Mouse (Mus musculus) midbrain, embryonic 15.5 days (tissue): ENCODE results near the gene Gga1. TPM values are rescaled to one million over a fixed set of nuclear protein-coding genes. Genes with fewer than 3 reads are reported as not detected.

Experiments used
- ATAC-seq: fragments of 200-750 bp; cut with Nextera tagmentation; replicated peaks from 2 replicates; pipeline ENCODE4 v1.8.0; 2017; ENCODE audit warnings: moderate TSS enrichment
- H3K27ac ChIP-seq: fragments of 300-500 bp; sonication (generic); 2 replicates; pipeline ENCODE4 v1.5.1; 2015; ENCODE audit warnings: mild to moderate bottlenecking, inconsistent platforms
- H3K27me3 ChIP-seq: fragments of 300-500 bp; sonication (generic); replicated peaks from 2 replicates; pipeline ENCODE4 v1.6.1; 2015; ENCODE audit warnings: inconsistent platforms
- H3K36me3 ChIP-seq: fragments of 300-500 bp; sonication (generic); replicated peaks from 2 replicates; pipeline ENCODE4 v1.6.1; 2015; ENCODE audit warnings: inconsistent platforms
- H3K4me1 ChIP-seq: fragments of 300-500 bp; sonication (generic); 2 replicates; pipeline ENCODE4 v1.6.1; 2015; ENCODE audit warnings: inconsistent platforms
- H3K4me2 ChIP-seq: fragments of 300-500 bp; sonication (generic); 2 replicates; pipeline ENCODE4 v1.6.1; 2015; ENCODE audit warnings: inconsistent platforms, mild to moderate bottlenecking, moderate library complexity
- H3K4me3 ChIP-seq: fragments of 300-500 bp; sonication (generic); 2 replicates; pipeline ENCODE4 v1.5.1; 2015; ENCODE audit warnings: mild to moderate bottlenecking, inconsistent platforms
- H3K9ac ChIP-seq: fragments of 300-500 bp; sonication (generic); 2 replicates; pipeline ENCODE4 v1.6.1; 2015; ENCODE audit warnings: mild to moderate bottlenecking, inconsistent platforms
- H3K9me3 ChIP-seq: fragments of 300-500 bp; sonication (generic); 2 replicates; pipeline ENCODE4 v1.6.1; 2016; ENCODE audit warnings: inconsistent platforms
- WGBS: fragments of 180-500 bp; shearing (Covaris S2); methylation state at CpG from one replicate; pipeline ENCODE4 v1.1.7; 2015; ENCODE audit warnings: mixed read lengths; 5-methylcytosine and 5-hydroxymethylcytosine counted together
- polyA plus RNA-seq: library from polyadenylated mRNA; unstranded; fragments of >200 nt; fragmentation: Nextera tagmentation; extraction: Ambion mirVana; gene quantifications from 2 replicates; pipeline ENCODE4 v1.2.1, GENCODE M21; 2015

Gga1 gene
- polyA plus RNA-seq: 50.7 and 50.8 TPM in 2 replicates

- Histone ChIP-seq H3K27me3 (no peaks in the 10 kb centered on the region), H3K9me3 (no peaks in the 10 kb centered on the region), H3K4me1 (peaks cover 30% of the 10 kb centered on the region), H3K9ac (peak within 1 kb of the TSS; percentile 77), H3K36me3 (peaks cover 4% of the 10 kb centered on the region; the same call in 1 of the 2 replicates), H3K4me2 (peak within 1 kb of the TSS; percentile 83), H3K27ac (peak within 1 kb of the TSS; percentile 99), H3K4me3 (peak within 1 kb of the TSS; percentile 80)
- ATAC-seq: peak; percentile 88
- WGBS: under 1% methylated on average over 84 of the region's 95 CpGs
Measured at GRCm38 (mm10) chr15:78876991-78877809, at the start of gene Gga1. TSS of gene Gga1 (plus strand) at chr15:78877190.

GRCm38 (mm10) chr15:78828315-78828714 lies 48.7 kb upstream of the Gga1 start:
- no peak overlapping the region for H3K4me3 ChIP-seq
- peaks cover 15% of the 10 kb centered on the region; the same call in 1 of the 2 replicates for H3K4me1 ChIP-seq
- H3K4me2 ChIP-seq: no peak overlapping the region
- no peaks in the 10 kb centered on the region for H3K9me3 ChIP-seq
- no peaks in the 10 kb centered on the region for H3K36me3 ChIP-seq
- no peak for ATAC-seq
- H3K27me3 ChIP-seq: no peaks in the 10 kb centered on the region
- WGBS: 26% methylated on average over 5 of the region's 5 CpGs
- H3K27ac ChIP-seq: no peak overlapping the region
- H3K9ac ChIP-seq: no peak overlapping the region

DNA sequence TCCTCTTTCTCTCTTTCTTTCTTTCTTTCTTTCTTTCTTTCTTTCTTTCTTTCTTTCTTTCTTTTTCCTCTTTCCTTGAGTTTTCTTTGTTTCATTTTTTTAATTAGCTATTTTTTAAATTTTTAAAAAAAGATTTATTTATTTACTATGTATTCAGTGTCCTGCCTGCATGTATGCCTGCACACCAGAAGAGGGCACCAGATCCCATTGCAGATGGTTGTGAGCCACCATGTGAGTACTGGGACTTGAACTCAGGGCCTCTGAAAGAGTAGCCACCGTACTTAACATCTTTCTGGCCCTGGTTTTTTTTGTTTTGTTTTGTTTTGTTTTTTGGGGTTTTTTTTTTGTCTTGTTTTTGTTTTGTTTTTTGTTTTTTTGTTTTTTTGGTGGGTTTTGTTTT lies 47.4 kb upstream of the Gga1 start:
- Histone ChIP-seq H3K27me3 (no peaks in the 10 kb centered on the region), H3K4me3 (no peak overlapping the region), H3K4me2 (no peak overlapping the region), H3K27ac (no peak overlapping the region), H3K9ac (no peak overlapping the region), H3K4me1 (peaks cover 18% of the 10 kb centered on the region; the same call in 1 of the 2 replicates), H3K9me3 (no peaks in the 10 kb centered on the region), H3K36me3 (no peaks in the 10 kb centered on the region)
- no peak for ATAC-seq
- 88% methylated on average over 1 of the region's 1 CpGs for WGBS

DNA sequence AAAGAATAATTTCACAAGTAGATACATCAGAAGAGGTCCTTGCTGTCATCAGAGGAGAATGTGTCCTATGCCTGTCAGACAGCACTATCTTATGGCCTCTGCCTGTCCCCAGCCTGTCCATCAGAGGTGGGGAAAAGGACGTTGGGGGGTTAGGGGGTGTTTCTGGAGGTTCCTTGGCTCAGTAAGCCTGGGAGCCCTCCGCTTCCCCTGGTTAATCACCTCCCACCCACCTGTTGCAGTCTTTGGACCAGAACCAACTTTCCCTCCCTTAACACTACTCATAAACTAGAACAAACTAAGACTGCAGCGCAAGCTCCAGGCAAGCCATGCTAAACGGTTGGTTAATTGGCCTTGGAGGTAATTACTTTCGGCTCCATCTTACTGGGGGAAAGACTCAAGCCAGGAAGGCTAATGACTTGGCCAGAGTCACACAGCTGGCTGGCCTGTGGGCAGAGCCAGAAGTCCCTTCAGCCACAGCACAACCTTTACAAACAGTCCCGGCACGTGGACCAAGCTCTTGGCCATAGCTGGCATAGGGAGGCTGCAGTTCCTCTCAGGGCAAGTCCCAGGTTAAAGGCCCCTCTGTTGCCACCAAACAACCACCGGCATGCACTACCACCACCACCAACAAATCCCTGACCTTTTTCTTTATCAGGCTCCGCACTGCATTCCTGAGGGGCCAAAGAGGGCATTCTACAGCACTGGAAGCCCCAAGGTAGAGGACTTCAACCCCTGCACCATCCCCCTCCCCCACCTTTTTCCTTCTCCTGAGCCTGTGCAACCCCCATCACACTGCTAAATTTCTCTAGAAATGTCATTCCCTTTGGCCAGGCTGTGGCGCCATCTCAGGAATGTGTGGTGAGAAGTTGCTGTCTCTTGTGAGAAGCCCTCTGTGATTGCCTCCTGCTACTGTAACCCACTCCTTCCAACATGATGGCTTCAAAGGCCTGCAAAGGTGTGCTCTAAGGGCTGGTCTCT lies 46.0 kb upstream of the Gga1 start:
- 78% methylated on average over 10 of the region's 10 CpGs for WGBS
- Histone ChIP-seq H3K36me3 (no peaks in the 10 kb centered on the region), H3K9me3 (no peaks in the 10 kb centered on the region), H3K4me3 (no peak overlapping the region), H3K27me3 (no peaks in the 10 kb centered on the region), H3K9ac (no peak overlapping the region), H3K4me1 (peaks cover 26% of the 10 kb centered on the region), H3K27ac (no peak overlapping the region), H3K4me2 (no peak overlapping the region)
- no peak for ATAC-seq

GRCm38 (mm10) chr15:78831720-78832657 lies 45.0 kb upstream of the Gga1 start:
- no peaks in the 10 kb centered on the region for H3K27me3 ChIP-seq
- H3K9me3 ChIP-seq: no peaks in the 10 kb centered on the region
- H3K4me3 ChIP-seq: no peak overlapping the region
- ATAC-seq: 0 out of 2 replicates have a peak, but pooled peaks have one; percentile 8
- no peak overlapping the region for H3K9ac ChIP-seq
- no peaks in the 10 kb centered on the region for H3K36me3 ChIP-seq
- peaks cover 26% of the 10 kb centered on the region for H3K4me1 ChIP-seq
- WGBS: 56% methylated on average over 18 of the region's 19 CpGs
- H3K27ac ChIP-seq: peak overlapping the region; percentile 69
- H3K4me2 ChIP-seq: no peak overlapping the region

DNA sequence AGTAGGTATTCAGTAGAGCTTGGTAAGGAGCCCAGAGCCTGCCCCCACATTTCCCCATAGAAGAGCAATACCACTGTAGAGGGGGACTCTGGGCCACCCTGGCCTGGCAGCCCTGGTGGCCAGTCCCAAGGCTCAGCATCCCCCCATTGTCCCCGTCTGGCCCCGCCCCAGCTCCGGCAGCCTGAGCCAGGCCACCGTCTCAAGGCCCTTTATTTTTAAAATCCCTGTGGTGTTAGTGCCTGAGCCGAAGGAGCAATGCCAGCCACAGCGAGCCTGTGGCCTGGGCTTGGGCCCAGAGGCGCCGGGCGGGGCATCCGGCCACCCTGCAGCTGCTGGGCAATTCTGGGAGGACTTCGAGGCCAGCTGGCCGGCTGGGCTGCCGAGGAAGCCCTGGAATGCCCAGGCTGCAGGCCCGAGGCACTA lies 44.3 kb upstream of the Gga1 start:
- H3K36me3 ChIP-seq: no peaks in the 10 kb centered on the region
- H3K27me3 ChIP-seq: no peaks in the 10 kb centered on the region
- no peak overlapping the region for H3K4me3 ChIP-seq
- H3K27ac ChIP-seq: peak overlapping the region; percentile 69
- H3K9me3 ChIP-seq: no peaks in the 10 kb centered on the region
- H3K4me2 ChIP-seq: no peak overlapping the region
- 8% methylated on average over 14 of the region's 14 CpGs for WGBS
- ATAC-seq: peak; percentile 66
- no peak overlapping the region for H3K9ac ChIP-seq
- H3K4me1 ChIP-seq: peaks cover 26% of the 10 kb centered on the region

- no peak overlapping the region for H3K9ac ChIP-seq
- no peak for ATAC-seq
- WGBS: 91% methylated on average over 3 of the region's 3 CpGs
- H3K4me1 ChIP-seq: peaks cover 18% of the 10 kb centered on the region
- H3K4me2 ChIP-seq: no peak overlapping the region
- H3K9me3 ChIP-seq: no peaks in the 10 kb centered on the region
- no peak overlapping the region for H3K4me3 ChIP-seq
- no peak overlapping the region for H3K27ac ChIP-seq
- no peaks in the 10 kb centered on the region for H3K27me3 ChIP-seq
- H3K36me3 ChIP-seq: no peaks in the 10 kb centered on the region
Measured at GRCm38 (mm10) chr15:78833582-78833981, 43.4 kb upstream of the Gga1 start.

DNA sequence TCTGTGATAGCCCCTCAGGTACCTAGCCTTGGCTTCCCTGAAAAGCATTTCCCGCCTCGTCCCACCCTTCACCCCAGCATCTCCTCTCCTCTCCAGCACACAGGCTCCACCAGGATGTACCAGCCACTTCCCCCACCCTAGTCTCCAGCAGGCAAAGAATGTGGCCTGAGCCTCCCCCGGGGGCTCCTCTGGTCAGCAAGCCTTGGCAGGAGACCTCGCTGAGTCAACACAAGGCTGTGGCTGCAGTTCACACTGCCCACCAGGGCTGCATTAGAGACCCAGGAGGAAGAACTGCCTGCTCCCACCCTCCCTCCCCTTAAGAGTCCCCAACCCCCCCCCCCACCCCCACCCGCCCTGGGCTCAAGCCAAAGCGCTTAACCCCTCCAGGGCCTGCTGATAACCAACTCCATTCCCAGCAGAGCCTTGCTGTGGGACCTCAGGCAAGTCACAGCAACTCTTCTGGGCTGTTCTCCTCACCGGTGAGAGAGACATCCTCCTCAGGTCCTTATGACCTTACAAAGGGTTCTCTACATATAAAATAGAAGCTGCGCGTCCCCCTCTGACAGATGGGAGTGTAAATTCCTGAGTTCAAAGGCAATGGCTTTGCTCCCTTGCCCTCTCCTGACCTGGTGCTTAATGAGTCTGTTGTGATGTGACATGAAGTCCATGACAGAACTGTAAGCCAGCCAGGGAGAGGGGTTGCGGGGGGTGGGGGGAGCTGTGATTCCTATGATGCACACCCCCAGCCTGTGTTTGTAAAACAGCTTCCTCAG lies 42.6 kb upstream of the Gga1 start:
- peak overlapping the region; percentile 58 for H3K27ac ChIP-seq
- H3K4me1 ChIP-seq: peaks cover 21% of the 10 kb centered on the region
- no peak overlapping the region for H3K9ac ChIP-seq
- no peak overlapping the region for H3K4me2 ChIP-seq
- no peak for ATAC-seq
- H3K27me3 ChIP-seq: no peaks in the 10 kb centered on the region
- no peaks in the 10 kb centered on the region for H3K9me3 ChIP-seq
- WGBS: 58% methylated on average over 10 of the region's 10 CpGs
- H3K36me3 ChIP-seq: no peaks in the 10 kb centered on the region
- no peak overlapping the region for H3K4me3 ChIP-seq

DNA sequence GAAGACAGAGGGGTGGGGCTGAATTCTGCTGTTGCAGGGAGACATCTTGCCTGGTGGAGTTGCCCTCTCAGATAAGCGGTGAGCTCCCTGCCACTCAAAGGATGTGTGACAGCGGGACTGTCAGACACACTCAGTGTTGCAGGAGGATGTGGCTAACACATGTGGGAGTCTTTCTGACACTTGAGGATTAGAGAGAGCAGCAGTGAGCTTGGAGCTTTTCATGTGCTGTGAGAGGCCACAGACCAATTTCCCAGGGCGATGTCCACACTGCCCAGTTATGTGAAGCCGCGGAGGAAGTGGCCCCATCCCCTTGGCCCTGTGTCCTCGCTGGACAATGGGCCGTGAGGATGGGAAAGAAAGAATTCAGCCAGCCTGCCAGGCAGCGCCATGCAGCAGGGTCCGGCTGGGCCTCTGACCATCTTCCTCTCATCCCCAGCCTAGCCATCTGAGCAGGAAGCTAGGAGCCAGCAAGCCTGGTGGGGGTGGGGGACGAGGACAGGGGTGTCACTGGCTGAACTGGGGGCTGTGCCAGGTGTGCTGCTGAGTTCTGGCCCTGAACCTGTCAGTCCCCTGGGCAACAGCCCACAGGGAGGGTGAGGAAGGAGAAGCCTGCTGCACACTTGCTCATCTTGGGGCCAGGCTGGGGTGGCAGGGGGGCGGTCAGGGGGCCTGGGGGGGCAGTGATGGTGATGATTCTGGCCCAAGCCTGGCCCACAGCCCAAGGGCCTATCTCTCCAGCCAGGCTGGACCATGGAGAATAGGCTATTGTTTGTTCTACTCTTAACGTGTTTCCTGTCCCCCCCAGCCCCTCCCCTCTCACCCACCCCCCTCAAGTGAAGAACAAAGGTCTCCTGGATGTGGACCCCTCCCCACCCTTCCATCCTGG lies 41.5 kb upstream of the Gga1 start:
- Histone ChIP-seq H3K4me2 (no peak overlapping the region), H3K36me3 (no peaks in the 10 kb centered on the region), H3K4me1 (peaks cover 31% of the 10 kb centered on the region), H3K9ac (no peak overlapping the region), H3K4me3 (no peak overlapping the region), H3K27ac (peak overlapping the region; percentile 58), H3K27me3 (0 out of 2 replicates have a peak, but pooled peaks cover 3% of the 10 kb centered on the region), H3K9me3 (no peaks in the 10 kb centered on the region)
- no peak for ATAC-seq
- WGBS: 10% methylated on average over 11 of the region's 12 CpGs

DNA sequence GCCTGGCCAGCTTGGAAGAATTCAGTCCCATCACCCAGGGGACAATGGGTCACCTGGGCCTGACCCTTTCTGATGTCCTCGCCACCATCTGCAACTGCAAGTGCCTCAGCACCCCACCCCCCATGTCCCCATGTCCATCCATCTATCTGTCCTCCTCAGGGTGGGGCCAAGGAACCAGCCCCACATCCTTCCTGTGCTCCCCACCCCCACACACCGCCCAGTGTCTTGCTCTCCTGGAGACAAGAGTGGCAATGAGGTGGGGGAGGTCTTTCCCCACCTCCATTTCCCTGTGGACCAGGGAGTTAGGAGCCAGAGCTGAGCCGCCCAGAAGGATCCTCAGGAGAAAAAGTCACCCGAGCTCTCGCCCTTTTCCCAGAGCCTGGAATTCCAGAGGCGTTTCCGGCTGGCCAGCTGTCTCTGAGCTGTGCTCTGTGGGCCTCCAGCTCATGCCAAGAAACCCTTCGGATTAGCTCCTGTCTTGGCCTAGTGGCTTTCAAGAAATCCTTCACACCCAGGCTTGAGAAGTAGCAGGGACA lies 40.8 kb upstream of the Gga1 start:
- H3K36me3 ChIP-seq: no peaks in the 10 kb centered on the region
- WGBS: 40% methylated on average over 8 of the region's 8 CpGs

More for the DNA sequence above, 40.8 kb upstream of the Gga1 start:
- no peak overlapping the region for H3K4me2 ChIP-seq
- H3K27ac ChIP-seq: peak overlapping the region; percentile 58
- no peak overlapping the region for H3K9ac ChIP-seq
- no peak overlapping the region for H3K4me3 ChIP-seq
- H3K4me1 ChIP-seq: peaks cover 38% of the 10 kb centered on the region
- 0 out of 2 replicates have a peak, but pooled peaks cover 3% of the 10 kb centered on the region for H3K27me3 ChIP-seq
- H3K9me3 ChIP-seq: no peaks in the 10 kb centered on the region
- no peak for ATAC-seq
